Mouse (Mus musculus) bone marrow macrophage, adult 2 months (primary cell): ENCODE data around the gene Ddx39b.

ENCODE experiments used
- CTCF ChIP-seq: IDR thresholded peaks from 2 replicates; pipeline ENCODE4 v1.5.1; 2012; ENCODE audit warnings: low read depth, mild to moderate bottlenecking, low read length, moderate library complexity
- POLR2A ChIP-seq: IDR thresholded peaks from 2 replicates; pipeline ENCODE4 v1.6.1; 2012; ENCODE audit warnings: mild to moderate bottlenecking, low read depth, low read length, borderline replicate concordance

DNA sequence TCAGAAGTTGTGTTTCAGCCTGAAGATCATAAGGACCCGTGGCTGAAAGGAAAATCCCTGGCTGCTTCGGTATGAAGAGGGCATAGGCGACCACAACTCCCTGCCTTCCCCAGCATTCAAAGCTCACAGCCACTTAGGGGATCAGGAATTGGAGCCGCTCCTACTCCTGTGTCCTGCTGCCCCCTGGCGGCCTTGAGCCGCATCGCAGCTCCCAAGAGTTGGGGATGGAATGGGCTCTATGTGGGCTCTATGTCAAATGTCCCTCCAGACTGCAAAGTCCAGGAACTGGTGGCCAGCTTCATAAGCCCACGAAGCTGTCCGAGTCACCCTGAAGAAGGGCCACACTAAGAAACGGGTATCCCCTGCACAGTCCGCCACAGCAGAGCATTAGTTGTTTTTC lies 33.2 kb downstream of the Ddx39b start:
- peak; percentile 67 for TF ChIP-seq CTCF
- TF ChIP-seq POLR2A, result no peak
